Mouse (Mus musculus) embryonic fibroblast, embryonic 13.5 days (primary cell): ENCODE measurements around the gene Bpifb9b.

ENCODE experiments used
- CTCF ChIP-seq: IDR thresholded peaks from 2 replicates; pipeline ENCODE4 v1.5.1; 2011; ENCODE audit warnings: mild to moderate bottlenecking, control low read depth, low read length, moderate library complexity, borderline replicate concordance; ENCODE audit not compliant: insufficient read depth
- POLR2A ChIP-seq: IDR thresholded peaks from 2 replicates; pipeline ENCODE4 v1.6.1; 2011; ENCODE audit warnings: low read depth, mild to moderate bottlenecking, control low read depth, low read length, moderate library complexity

- TF ChIP-seq CTCF (peak; percentile 88), POLR2A (no peak)
Measured at GRCm38 (mm10) chr2:154300496-154300895, 6.5 kb upstream of the Bpifb9b start.
